Mouse (Mus musculus) cerebellum, postnatal 10 days (tissue): ENCODE results near the gene Golm1.

ENCODE experiments used
- DNase-seq, 2 experiments: peaks; one replicate each; pipeline ENCODE4 v3.0.0; 2021; ENCODE audit warnings: mixed read lengths in 2 of 2

Gene Golm1

DNA sequence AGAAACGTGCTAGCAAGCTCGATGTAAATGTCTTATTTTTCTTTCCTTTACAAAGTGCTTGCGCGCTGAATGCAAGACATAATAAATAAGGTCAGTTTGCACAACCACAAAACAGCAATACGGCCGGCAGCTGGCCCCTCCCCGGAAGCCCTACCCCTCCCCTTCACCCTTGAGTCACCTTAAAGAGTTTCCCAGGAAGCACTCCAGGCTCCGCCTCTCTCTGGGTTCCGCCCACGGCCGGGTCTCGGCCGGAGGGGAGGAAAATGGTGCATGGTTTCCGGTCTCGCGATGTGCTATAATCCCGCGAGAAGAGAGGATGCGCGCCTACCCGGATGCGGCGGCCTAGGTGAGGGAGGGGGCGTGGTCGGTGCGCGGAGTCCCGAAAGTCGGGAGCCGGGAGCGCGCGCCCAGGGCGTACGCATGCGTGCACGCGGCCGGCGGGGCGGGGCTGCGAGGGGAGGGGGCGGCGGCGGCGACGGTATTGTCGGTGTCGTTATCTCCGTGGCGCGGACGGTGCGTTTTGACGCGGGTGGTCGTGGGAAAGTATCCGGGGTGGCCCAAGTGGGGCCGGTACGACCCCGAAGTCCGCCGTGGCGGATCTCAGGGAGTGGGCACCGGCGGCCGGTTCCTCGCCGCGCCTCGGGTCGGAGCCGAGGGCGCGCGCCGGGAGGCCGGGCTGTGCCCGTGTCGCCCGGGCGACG lies 90.5 kb downstream of the Golm1 start, which contains the start of the genes Agtpbp1 and Naa35:
Agtpbp1 (minus strand) TSS at position 281 of the 701 bp plus-strand sequence.
Naa35 (plus strand) TSS at position 313 of the 701 bp plus-strand sequence.
- peak; percentile 100 for DNase-seq
